Mouse (Mus musculus) small intestine, adult 2 months (tissue): ENCODE measurements around the gene Mei4.

Source experiments
- CTCF ChIP-seq: fragments of 200-500 bp; IDR thresholded peaks from 2 replicates; pipeline ENCODE4 v1.5.1; 2012; ENCODE audit warnings: low read depth, mild to moderate bottlenecking, control low read depth, inconsistent platforms, low read length, moderate library complexity, mixed read lengths; ENCODE audit not compliant: insufficient replicate concordance, insufficient read length; ENCODE audit errors: extremely low read depth
- POLR2A ChIP-seq: fragments of 200-500 bp; IDR thresholded peaks from 2 replicates; pipeline ENCODE4 v1.6.1; 2012; ENCODE audit warnings: low read depth, mild to moderate bottlenecking, control low read depth, inconsistent platforms, low read length, moderate library complexity

DNA sequence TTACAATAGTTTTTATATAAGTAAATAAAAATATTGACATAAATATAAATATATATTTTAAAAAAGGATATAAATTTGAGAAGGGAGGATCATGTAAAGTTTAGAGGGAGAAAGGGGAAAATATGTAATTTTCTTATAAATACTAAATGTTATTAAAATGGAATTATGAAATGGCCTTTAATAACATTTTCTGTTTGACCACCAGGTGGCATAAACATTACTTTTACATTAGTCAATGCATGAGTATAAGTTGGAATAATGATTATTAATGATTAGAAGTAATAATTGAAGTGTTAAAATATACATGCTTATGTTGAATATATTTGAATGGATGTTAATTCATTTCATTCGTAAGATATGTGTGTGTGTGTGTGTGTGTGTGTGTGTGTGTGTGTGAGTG, 58.0 kb downstream of the Mei4 start:
- no peak for TF ChIP-seq POLR2A
- no peak for TF ChIP-seq CTCF
